Mouse (Mus musculus) stomach, postnatal 0 days (tissue): ENCODE results near the gene Map4k5.

Experiments used
- CTCF ChIP-seq: IDR thresholded peaks from 2 replicates; pipeline ENCODE4 v1.5.1; 2016; ENCODE audit warnings: antibody characterized with exemption, low read depth, mild to moderate bottlenecking, moderate library complexity
- EP300 ChIP-seq: optimal IDR thresholded peaks from 2 replicates; pipeline ENCODE3; 2016; ENCODE audit warnings: antibody characterized with exemption

- no peak for TF ChIP-seq CTCF
- no peak for TF ChIP-seq EP300
Measured at GRCm38 (mm10) chr12:69760743-69761406, 132.1 kb downstream of the Map4k5 start.
